Mouse (Mus musculus) liver, postnatal 0 days (tissue): ENCODE results near the gene Ifnar1.

Experiments
- CTCF ChIP-seq: sonication (generic); IDR thresholded peaks from 2 replicates; pipeline ENCODE4 v1.5.1; 2016; ENCODE audit warnings: antibody characterized with exemption, low read depth
- EP300 ChIP-seq: IDR thresholded peaks from 2 replicates; pipeline ENCODE4 v1.6.1; 2016; ENCODE audit warnings: antibody characterized with exemption, low read depth, mild to moderate bottlenecking

DNA sequence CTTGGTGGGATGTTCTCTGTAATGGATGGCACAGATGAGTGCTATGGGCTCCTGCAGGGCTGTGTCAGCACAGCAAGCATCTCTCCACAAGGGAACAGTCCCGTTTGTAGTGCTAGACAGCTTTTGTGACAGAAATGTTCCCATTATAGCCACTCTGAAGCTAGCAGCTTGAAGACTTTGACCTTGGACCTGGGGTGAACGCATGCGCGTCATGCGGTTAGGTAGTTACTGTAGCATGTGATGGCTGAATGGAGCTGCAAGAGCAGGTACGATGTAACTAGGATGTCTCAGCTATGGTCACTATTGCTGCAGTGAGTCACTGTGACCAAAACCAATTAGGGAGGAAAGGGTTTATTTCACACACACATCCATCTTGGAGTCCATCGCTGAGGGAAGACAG, 13.0 kb downstream of the Ifnar1 start:
- TF ChIP-seq CTCF (no peak), EP300 (no peak)
